Mouse (Mus musculus) liver, embryonic 16.5 days (tissue): ENCODE results near the gene Tmcc1. TPM values are rescaled to one million over a fixed set of nuclear protein-coding genes. Genes with fewer than 3 reads are reported as not detected.

Experiments
- ATAC-seq: fragments of 200-750 bp; cut with Nextera tagmentation; 2 replicates; pipeline ENCODE4 v1.8.0; 2017; ENCODE audit warnings: low read depth, mild to moderate bottlenecking, moderate number of reproducible peaks, moderate library complexity
- H3K27ac ChIP-seq: fragments of 300-500 bp; sonication (generic); 2 replicates; pipeline ENCODE4 v1.5.1; 2014; ENCODE audit warnings: mild to moderate bottlenecking, low read length
- H3K27me3 ChIP-seq: fragments of 300-500 bp; sonication (generic); 2 replicates; pipeline ENCODE4 v1.6.1; 2014; ENCODE audit warnings: low read depth, low read length, mixed read lengths; ENCODE audit not compliant: control insufficient read depth, insufficient read depth
- H3K36me3 ChIP-seq: fragments of 300-500 bp; sonication (generic); 2 replicates; pipeline ENCODE4 v1.6.1; 2014; ENCODE audit warnings: mild to moderate bottlenecking; ENCODE audit not compliant: control insufficient read depth, insufficient read depth
- H3K4me1 ChIP-seq: fragments of 300-500 bp; sonication (generic); 2 replicates; pipeline ENCODE4 v1.6.1; 2014; ENCODE audit warnings: low read depth, low read length, mixed read lengths; ENCODE audit not compliant: control insufficient read depth
- H3K4me2 ChIP-seq: fragments of 300-500 bp; sonication (generic); 2 replicates; pipeline ENCODE4 v1.6.1; 2014; ENCODE audit warnings: low read depth, low read length, mixed read lengths
- H3K4me3 ChIP-seq: fragments of 300-500 bp; sonication (generic); 2 replicates; pipeline ENCODE4 v1.5.1; 2014; ENCODE audit warnings: low read depth, mild to moderate bottlenecking, low read length
- H3K9ac ChIP-seq: fragments of 300-500 bp; sonication (generic); 2 replicates; pipeline ENCODE4 v1.6.1; 2014; ENCODE audit warnings: low read depth, low read length
- H3K9me3 ChIP-seq: fragments of 300-500 bp; sonication (generic); replicated peaks from 2 replicates; pipeline ENCODE4 v1.6.1; 2016; ENCODE audit warnings: low read length; ENCODE audit not compliant: control insufficient read depth
- WGBS: fragments of 180-500 bp; shearing (Covaris S2); extraction: QIAGEN DNeasy Blood & Tissue Kit; methylation state at CpG from one replicate; pipeline ENCODE4 v1.1.7; 2014; ENCODE audit not compliant: insufficient replicate concordance; 5-methylcytosine and 5-hydroxymethylcytosine counted together
- polyA plus RNA-seq: library from polyadenylated mRNA; unstranded; fragments of >200 nt; fragmentation: Nextera tagmentation; extraction: Ambion mirVana; gene quantifications from 2 replicates; pipeline ENCODE4 v1.2.1, GENCODE M21; 2015

Gene Tmcc1
- polyA plus RNA-seq, 1 experiment from 2014 or later, result 3.6 TPM

GRCm38 (mm10) chr6:115973139-115973875 lies 220.0 kb downstream of the Tmcc1 start:
- 65% methylated on average over 15 of the region's 15 CpGs for WGBS
- H3K4me2 ChIP-seq, result no peak overlapping the region
- no peaks in the 10 kb centered on the region; the same call in none of the 2 replicates for H3K4me1 ChIP-seq
- no peak overlapping the region for H3K9ac ChIP-seq
- H3K4me3 ChIP-seq, result no peak overlapping the region
- ATAC-seq, result no peak
- no peaks in the 10 kb centered on the region for H3K9me3 ChIP-seq
- no peaks in the 10 kb centered on the region for H3K36me3 ChIP-seq
- H3K27me3 ChIP-seq, result no peaks in the 10 kb centered on the region
- H3K27ac ChIP-seq, result no peak overlapping the region

DNA sequence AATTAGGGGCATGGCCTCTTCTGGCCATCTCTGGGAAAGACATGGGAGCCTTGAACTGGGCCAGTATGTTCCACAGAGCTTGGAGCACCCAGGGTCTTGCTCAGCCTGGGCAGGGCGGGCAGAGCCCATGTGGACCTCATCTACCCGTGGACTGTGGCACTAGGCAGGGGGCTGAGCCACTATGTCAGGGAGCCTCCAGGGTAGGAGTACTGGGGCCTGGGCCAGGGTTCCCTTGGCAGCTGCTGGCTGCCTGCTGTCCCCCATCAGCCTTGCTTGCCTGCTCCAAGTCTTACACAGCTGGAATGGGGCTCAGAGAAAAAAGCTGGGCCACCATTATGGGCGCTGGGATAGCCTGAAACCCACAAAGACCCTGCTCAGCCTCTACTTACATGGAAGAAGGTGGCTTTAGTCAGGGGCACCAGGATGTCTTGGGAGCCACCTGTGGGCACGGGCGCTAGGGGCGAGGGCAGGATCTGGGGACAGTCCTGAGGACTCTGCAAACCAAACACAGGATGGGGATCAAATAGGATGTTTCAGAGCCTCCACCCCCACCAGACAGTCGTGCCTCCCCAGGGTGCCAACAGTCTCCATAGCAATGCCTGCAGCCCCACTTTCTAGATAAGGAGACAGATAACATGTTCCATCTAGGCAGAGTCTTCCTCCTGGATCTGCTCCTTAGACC lies 221.1 kb downstream of the Tmcc1 start:
- H3K4me1 ChIP-seq, result no peaks in the 10 kb centered on the region; the same call in none of the 2 replicates
- H3K4me2 ChIP-seq, result no peak overlapping the region
- H3K9ac ChIP-seq, result no peak overlapping the region
- WGBS, result 55% methylated on average over 7 of the region's 7 CpGs
- no peaks in the 10 kb centered on the region for H3K27me3 ChIP-seq
- no peaks in the 10 kb centered on the region for H3K36me3 ChIP-seq
- H3K9me3 ChIP-seq, result no peaks in the 10 kb centered on the region
- H3K4me3 ChIP-seq, result no peak overlapping the region
- ATAC-seq, result no peak
- H3K27ac ChIP-seq, result no peak overlapping the region

DNA sequence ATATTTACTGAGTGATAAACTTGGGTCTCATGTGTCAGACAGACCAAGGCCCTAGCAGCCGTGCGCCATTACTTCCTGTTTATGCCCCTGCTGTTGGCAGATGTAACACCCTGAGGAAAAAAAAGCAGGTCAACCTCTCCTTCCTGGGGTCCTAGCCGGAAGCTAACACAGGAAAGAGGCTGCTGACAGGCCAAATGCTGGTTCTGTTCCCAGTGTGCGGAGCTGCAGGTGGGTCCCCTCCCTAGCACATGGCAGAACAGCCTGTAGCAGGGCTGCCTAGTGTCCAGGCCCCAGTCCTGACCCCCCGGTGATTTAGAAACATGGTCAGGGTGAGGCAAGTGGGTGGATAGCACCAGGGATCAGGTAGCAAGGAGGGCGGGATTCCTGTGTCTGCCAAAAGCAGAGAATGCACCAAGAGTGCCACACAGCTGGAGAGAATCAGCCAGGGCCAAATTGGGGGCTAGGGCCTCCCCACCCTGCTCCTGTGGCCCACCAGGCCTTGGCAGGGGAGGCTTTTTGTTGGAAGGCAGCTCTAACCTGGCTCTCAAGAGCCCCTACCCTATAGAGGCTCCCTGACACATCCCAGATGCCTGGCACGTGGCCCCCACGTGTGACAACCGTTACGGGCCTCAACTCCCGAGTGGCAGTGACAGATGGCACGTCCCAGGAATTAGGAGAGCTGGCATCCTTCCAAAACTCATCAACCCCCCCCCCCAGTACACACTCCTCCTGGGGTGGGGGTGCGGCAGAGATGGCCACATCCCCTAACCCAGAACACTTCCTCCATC lies 221.8 kb downstream of the Tmcc1 start:
- H3K4me1 ChIP-seq, result no peaks in the 10 kb centered on the region; the same call in none of the 2 replicates
- H3K9me3 ChIP-seq, result no peaks in the 10 kb centered on the region
- WGBS, result 55% methylated on average over 13 of the region's 13 CpGs
- H3K27ac ChIP-seq, result no peak overlapping the region
- H3K36me3 ChIP-seq, result no peaks in the 10 kb centered on the region
- no peak overlapping the region for H3K4me3 ChIP-seq
- H3K4me2 ChIP-seq, result no peak overlapping the region
- H3K27me3 ChIP-seq, result no peaks in the 10 kb centered on the region
- H3K9ac ChIP-seq, result no peak overlapping the region
- no peak for ATAC-seq

GRCm38 (mm10) chr6:115969952-115970351 lies 223.3 kb downstream of the Tmcc1 start:
- no peaks in the 10 kb centered on the region for H3K36me3 ChIP-seq
- H3K4me3 ChIP-seq, result no peak overlapping the region
- H3K9ac ChIP-seq, result no peak overlapping the region
- WGBS, result 45% methylated on average over 4 of the region's 6 CpGs
- H3K4me1 ChIP-seq, result no peaks in the 10 kb centered on the region; the same call in none of the 2 replicates
- no peaks in the 10 kb centered on the region for H3K9me3 ChIP-seq
- H3K27ac ChIP-seq, result no peak overlapping the region
- no peaks in the 10 kb centered on the region for H3K27me3 ChIP-seq
- ATAC-seq, result no peak
- H3K4me2 ChIP-seq, result no peak overlapping the region

DNA sequence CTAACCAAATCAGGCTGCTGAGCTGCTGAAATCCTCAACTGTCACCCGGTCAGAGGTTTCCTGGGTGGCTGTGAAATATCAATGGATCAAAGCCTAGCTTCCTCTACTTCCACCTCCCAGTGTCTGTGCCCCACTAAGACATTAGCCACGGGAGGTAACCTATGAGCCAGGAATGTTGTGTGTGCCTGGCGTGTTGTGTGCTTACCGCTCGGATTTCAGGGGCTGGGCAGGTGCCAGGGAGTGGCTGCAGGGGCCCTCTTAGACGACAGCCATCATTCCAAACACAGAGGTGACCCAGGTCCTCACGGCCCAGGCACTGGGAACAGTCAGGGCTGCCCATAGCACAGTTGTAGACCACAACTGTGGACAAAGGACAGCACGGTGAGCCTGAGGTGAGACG lies 224.2 kb downstream of the Tmcc1 start:
- Histone ChIP-seq H3K4me2 (no peak overlapping the region), H3K9ac (no peak overlapping the region)
- WGBS, result 60% methylated on average over 9 of the region's 9 CpGs

GRCm38 (mm10) chr6:115968700-115969099 lies 224.6 kb downstream of the Tmcc1 start:
- 65% methylated on average over 6 of the region's 6 CpGs for WGBS
- Histone ChIP-seq H3K36me3 (no peaks in the 10 kb centered on the region), H3K4me1 (no peaks in the 10 kb centered on the region; the same call in none of the 2 replicates), H3K9me3 (no peaks in the 10 kb centered on the region), H3K9ac (no peak overlapping the region), H3K4me2 (no peak overlapping the region), H3K4me3 (no peak overlapping the region), H3K27me3 (no peaks in the 10 kb centered on the region), H3K27ac (no peak overlapping the region)
- ATAC-seq, result no peak

More for the DNA sequence above, 224.2 kb downstream of the Tmcc1 start:
- no peaks in the 10 kb centered on the region for H3K9me3 ChIP-seq
- no peaks in the 10 kb centered on the region for H3K27me3 ChIP-seq
- H3K36me3 ChIP-seq, result no peaks in the 10 kb centered on the region
- H3K4me1 ChIP-seq, result no peaks in the 10 kb centered on the region; the same call in none of the 2 replicates
- no peak for ATAC-seq
- H3K4me3 ChIP-seq, result no peak overlapping the region
- no peak overlapping the region for H3K27ac ChIP-seq

Other genes starting within 250 kb of the Tmcc1 start
- gene H1foo, start 248.5 kb downstream of the Tmcc1 start, polyA plus RNA-seq, result not detected in 2 replicates
- 7.3 and 9.7 TPM in 2 replicates for gene Plxnd1, start 198.5 kb downstream of the Tmcc1 start, polyA plus RNA-seq
- gene Washc2, start 14.6 kb upstream of the Tmcc1 start, polyA plus RNA-seq, result 12.9 and 13.2 TPM in 2 replicates
- 4.9 and 5.4 TPM in 2 replicates for gene Zfand4, start 70.7 kb upstream of the Tmcc1 start, polyA plus RNA-seq
- gene March8, start 144.5 kb upstream of the Tmcc1 start, polyA plus RNA-seq, result 91.7 TPM in 2 replicates